Mouse (Mus musculus): ENCODE measurements around the gene Ptpn5.

GRCm38 (mm10) chr7:47122026-47122425 is 11.5 kb downstream of the Ptpn5 start:
- TF ChIP-seq CTCF (IDR thresholded peaks at IDR 0.05) (no peak), EP300 (IDR thresholded peaks at IDR 0.05) (no peak)
